Mouse (Mus musculus): ENCODE measurements around the gene Hyal2. TPM values are rescaled to one million over a fixed set of nuclear protein-coding genes. Genes with fewer than 3 reads are reported as not detected.
A peak's percentile ranks its signal among the peaks of the same experiment; 100 is the strongest.

The Hyal2 gene
- polyA plus RNA-seq, 1 experiment = 9.7 TPM

GRCm38 (mm10) chr9:107586504-107586903 lies 18.8 kb downstream of the Hyal2 start:
- Histone ChIP-seq H3K4me3 (ENCODE audit: insufficient read depth, low read length) (no peak overlapping the region), H3K27ac (ENCODE audit: insufficient read depth, low read length) (no peak overlapping the region), H3K4me1 (ENCODE audit: control insufficient read depth, insufficient read depth, low read length) (no peaks in the 10 kb centered on the region)
- TF ChIP-seq CTCF (IDR thresholded peaks at IDR 0.05; ENCODE audit: extremely low read depth, insufficient read depth, low read length) = no peak
- TF ChIP-seq POLR2A (IDR thresholded peaks at IDR 0.05; ENCODE audit: extremely low read depth, insufficient read depth, low read length) = no peak

DNA sequence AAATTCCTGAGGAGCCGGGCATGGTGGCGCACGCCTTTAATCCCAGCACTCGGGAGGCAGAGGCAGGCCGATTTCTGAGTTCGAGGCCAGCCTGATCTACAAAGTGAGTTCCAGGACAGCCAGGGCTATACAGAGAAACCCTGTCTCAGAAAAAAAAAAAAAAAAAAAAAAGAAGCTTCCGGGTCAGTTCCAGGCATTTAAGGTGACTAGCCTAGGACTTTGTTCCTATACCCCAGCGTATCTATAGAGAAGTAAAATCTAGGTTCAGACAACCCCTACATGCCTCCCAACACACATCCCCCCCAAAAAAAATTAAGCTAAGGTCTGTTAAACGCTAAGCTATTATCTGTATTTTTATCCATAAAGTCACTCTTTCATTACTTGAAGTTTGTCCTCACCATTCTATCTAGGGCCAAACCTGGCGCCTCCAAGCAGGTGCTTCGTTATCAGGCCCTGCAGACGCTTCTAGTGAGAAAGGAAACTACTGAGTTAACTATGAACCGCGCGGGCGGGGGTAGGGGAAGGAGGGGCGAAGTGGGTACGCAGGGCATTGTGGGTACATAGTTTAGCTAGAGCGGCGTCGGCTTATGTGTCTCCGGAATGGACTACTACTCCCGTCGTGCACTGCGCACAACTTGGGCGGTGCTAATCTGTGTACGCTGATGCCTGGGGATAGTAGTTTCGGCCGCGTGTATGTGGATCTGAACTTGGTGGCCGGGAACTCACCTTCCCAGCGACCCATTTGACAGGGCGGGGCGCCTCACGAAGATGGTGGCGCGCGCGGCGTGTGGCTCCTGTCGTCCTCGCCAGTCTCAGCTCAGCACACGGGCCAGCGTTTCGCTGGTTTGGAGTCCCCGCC lies 19.5 kb downstream of the Hyal2 start, which contains the start of gene Ifrd2:
Ifrd2 (plus strand) TSS at position 669 of the 859 bp plus-strand sequence.
- H3K4me3 ChIP-seq (ENCODE audit: insufficient read depth, low read length) = peak within 1 kb of the TSS; percentile 60
- H3K27ac ChIP-seq (ENCODE audit: insufficient read depth, low read length) = no peak within 1 kb of the TSS
- TF ChIP-seq CTCF (IDR thresholded peaks at IDR 0.05; ENCODE audit: extremely low read depth, insufficient read depth, low read length) (no peak), POLR2A (IDR thresholded peaks at IDR 0.05; ENCODE audit: extremely low read depth, insufficient read depth, low read length) (no peak)
- no peaks in the 10 kb centered on the region for H3K4me1 ChIP-seq (ENCODE audit: control insufficient read depth, insufficient read depth, low read length)

DNA sequence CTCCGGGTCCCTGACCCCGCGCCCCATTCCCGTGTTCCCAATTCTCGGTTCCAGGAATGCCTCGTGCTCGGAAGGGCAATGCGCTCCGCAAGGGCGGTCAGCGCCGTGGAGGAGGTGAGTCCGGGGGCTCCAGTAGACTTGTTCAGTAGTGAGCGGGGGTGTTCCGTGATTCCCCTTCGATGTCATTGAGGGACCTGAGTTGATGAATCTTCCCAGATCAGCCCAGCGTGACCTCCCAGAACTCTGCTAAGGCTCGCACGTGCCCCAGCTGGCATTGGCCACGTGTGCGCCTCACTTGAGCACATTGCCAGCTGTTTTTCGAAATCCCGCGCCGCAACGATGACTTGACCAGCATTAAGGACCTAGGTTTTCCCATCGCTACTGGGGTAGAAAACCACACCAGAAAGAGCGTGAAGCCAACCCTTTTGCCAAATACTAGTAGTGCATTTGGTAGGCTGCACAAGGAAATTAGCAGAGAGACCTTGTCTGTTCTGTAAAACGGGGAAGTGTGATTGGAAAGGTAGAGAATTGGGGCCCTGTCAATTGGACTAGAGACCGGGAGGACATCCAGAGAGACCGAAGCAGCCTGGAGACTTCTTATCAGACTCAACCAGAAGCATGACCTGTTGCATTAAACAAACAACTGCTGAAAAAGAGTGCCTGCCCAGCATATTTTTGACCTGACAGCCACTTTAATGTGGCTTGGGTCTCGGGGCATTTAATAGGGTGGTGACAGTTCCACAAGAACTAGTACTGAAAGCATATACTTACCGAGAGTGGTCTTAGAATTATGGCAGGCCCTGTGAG lies 20.3 kb downstream of the Hyal2 start:
- Histone ChIP-seq H3K27ac (ENCODE audit: insufficient read depth, low read length) (no peak overlapping the region), H3K4me3 (ENCODE audit: insufficient read depth, low read length) (peak overlapping the region; percentile 60), H3K4me1 (ENCODE audit: control insufficient read depth, insufficient read depth, low read length) (no peaks in the 10 kb centered on the region)
- TF ChIP-seq POLR2A (IDR thresholded peaks at IDR 0.05; ENCODE audit: extremely low read depth, insufficient read depth, low read length) = no peak
- no peak for TF ChIP-seq CTCF (IDR thresholded peaks at IDR 0.05; ENCODE audit: extremely low read depth, insufficient read depth, low read length)

DNA sequence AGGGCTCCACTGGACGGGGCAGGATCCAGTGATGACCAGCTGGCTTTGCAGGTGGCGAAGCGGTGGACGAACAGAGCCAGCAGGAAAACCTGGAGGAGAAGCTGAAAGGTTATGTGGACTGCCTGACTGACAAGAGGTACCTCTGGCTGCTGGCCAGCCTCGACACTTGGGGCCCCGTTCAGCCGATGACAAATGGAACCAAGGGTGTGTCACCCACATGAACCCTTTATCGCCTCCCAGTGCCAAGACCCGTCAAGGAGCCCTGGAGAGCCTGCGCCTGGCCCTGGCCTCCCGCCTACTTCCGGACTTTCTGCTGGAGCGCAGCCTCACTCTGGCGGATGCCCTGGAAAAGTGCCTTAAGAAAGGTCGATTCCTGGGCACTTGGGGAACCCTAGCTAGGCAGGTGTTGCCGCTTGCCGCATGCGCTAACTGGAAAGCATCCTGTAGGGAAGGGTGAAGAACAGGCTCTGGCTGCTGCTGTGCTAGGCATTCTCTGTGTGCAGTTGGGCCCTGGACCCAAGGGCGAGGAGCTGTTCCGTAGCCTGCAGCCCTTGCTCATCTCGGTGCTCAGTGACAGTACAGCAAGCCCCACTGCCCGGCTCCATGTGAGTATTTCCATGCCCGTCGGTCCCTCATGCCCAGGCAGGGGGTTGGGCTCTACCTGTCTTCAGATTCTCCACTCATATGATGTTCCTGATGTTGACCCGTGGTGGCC lies 22.5 kb downstream of the Hyal2 start:
- H3K4me3 ChIP-seq (ENCODE audit: insufficient read depth, low read length) = no peak overlapping the region
- no peaks in the 10 kb centered on the region for H3K4me1 ChIP-seq (ENCODE audit: control insufficient read depth, insufficient read depth, low read length)
- no peak overlapping the region for H3K27ac ChIP-seq (ENCODE audit: insufficient read depth, low read length)
- no peak for TF ChIP-seq CTCF (IDR thresholded peaks at IDR 0.05; ENCODE audit: extremely low read depth, insufficient read depth, low read length)
- TF ChIP-seq POLR2A (IDR thresholded peaks at IDR 0.05; ENCODE audit: extremely low read depth, insufficient read depth, low read length) = no peak

DNA sequence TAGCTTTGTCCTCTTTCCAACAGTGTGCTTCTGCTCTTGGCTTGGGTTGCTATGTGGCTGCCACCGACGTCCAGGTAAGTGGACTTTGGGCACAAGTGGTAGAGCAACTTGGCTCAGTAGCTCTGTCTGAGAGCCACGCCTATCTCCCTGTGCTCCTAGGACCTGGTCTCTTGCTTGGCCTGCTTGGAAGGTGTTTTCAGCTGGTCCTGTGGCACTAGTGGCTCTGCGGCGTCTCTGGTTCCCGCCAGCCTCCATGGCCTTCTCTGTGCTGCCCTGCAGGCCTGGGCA lies 23.0 kb downstream of the Hyal2 start:
- TF ChIP-seq CTCF (IDR thresholded peaks at IDR 0.05; ENCODE audit: extremely low read depth, insufficient read depth, low read length) (no peak), POLR2A (IDR thresholded peaks at IDR 0.05; ENCODE audit: extremely low read depth, insufficient read depth, low read length) (no peak)
- Histone ChIP-seq H3K4me1 (ENCODE audit: control insufficient read depth, insufficient read depth, low read length) (no peaks in the 10 kb centered on the region), H3K4me3 (ENCODE audit: insufficient read depth, low read length) (no peak overlapping the region), H3K27ac (ENCODE audit: insufficient read depth, low read length) (no peak overlapping the region)

- no peak for TF ChIP-seq CTCF (IDR thresholded peaks at IDR 0.05; ENCODE audit: extremely low read depth, insufficient read depth, low read length)
- TF ChIP-seq POLR2A (IDR thresholded peaks at IDR 0.05; ENCODE audit: extremely low read depth, insufficient read depth, low read length) = no peak
- H3K4me1 ChIP-seq (ENCODE audit: control insufficient read depth, insufficient read depth, low read length) = no peaks in the 10 kb centered on the region
- no peak overlapping the region for H3K27ac ChIP-seq (ENCODE audit: insufficient read depth, low read length)
Observed at GRCm38 (mm10) chr9:107593101-107593976, 25.6 kb downstream of the Hyal2 start.

DNA sequence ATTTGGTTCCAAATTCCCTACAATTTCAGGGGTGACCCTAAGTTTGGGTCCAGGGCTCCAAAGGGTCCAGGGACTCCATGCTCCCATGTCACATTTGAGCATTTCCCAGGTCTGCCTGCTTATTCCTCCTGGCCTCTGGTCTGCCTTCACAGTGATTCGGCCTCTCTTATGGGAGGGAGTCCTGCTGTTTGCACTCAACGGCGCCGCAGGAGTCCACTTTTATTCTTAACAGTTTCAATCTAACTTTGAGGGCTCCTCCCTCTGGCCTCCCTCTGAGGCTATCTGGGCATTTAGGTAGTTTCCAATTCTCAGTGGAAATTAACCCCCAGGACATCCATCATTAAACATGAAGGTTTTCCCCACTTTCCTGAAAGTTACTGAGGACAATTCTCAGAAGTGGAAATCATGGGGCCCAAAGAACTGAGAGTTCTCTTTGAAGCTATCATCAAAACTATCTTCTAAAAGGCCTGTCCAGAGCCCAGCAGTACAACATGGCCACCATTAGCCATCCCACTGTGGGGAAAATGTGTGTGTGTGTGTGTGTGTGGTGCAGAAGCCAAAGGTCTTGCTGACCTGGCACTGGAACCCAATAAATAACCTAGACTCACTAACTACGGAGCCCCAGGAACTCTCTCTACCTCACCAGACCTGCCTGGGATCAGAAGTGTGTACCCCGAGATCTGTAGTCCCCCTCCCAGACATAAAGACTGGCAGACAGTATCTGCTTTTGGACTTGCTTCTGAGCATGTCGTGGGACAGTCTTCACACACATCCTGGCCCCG lies 26.7 kb downstream of the Hyal2 start:
- H3K4me1 ChIP-seq (ENCODE audit: control insufficient read depth, insufficient read depth, low read length) = no peaks in the 10 kb centered on the region
- no peak overlapping the region for H3K27ac ChIP-seq (ENCODE audit: insufficient read depth, low read length)
- no peak for TF ChIP-seq CTCF (IDR thresholded peaks at IDR 0.05; ENCODE audit: extremely low read depth, insufficient read depth, low read length)
- no peak for TF ChIP-seq POLR2A (IDR thresholded peaks at IDR 0.05; ENCODE audit: extremely low read depth, insufficient read depth, low read length)
- no peak overlapping the region for H3K4me3 ChIP-seq (ENCODE audit: insufficient read depth, low read length)

More at GRCm38 (mm10) chr9:107593101-107593976, 25.6 kb downstream of the Hyal2 start:
- H3K4me3 ChIP-seq (ENCODE audit: insufficient read depth, low read length) = no peak overlapping the region
